Mouse (Mus musculus) lung, postnatal 0 days (tissue): ENCODE measurements at regions not wholly inside any gene's neighbourhood (a gene's known extent, or its start where the extent isn't known, plus 50 kb on each side); places are given as distances from the start of the nearest gene placed in this dataset.

Experiments
- ATAC-seq: fragments of 200-750 bp; cut with Nextera tagmentation; 2 replicates; pipeline ENCODE4 v1.8.0; 2017; ENCODE audit warnings: moderate library complexity
- DNase-seq: peaks from one replicate; pipeline ENCODE4 v3.0.0-alpha.2; 2016; ENCODE audit warnings: low spot score
- H3K27ac ChIP-seq: fragments of 300-500 bp; sonication (generic); 2 replicates; pipeline ENCODE4 v1.5.1; 2014; ENCODE audit warnings: antibody characterized with exemption, mild to moderate bottlenecking, low read length, mixed read lengths
- H3K27me3 ChIP-seq: fragments of 300-500 bp; sonication (generic); replicated peaks from 2 replicates; pipeline ENCODE4 v1.6.1; 2014; ENCODE audit warnings: low read length, mixed read lengths; ENCODE audit not compliant: insufficient read depth
- H3K36me3 ChIP-seq: fragments of 300-500 bp; sonication (generic); 2 replicates; pipeline ENCODE4 v1.6.1; 2014; ENCODE audit warnings: low read length, mixed read lengths; ENCODE audit not compliant: insufficient read depth
- H3K4me1 ChIP-seq: fragments of 300-500 bp; sonication (generic); 2 replicates; pipeline ENCODE4 v1.6.1; 2014; ENCODE audit warnings: antibody characterized with exemption, low read depth, low read length, mixed read lengths; ENCODE audit not compliant: insufficient read depth
- H3K4me2 ChIP-seq: fragments of 300-500 bp; sonication (generic); replicated peaks from 2 replicates; pipeline ENCODE4 v1.6.1; 2014; ENCODE audit warnings: low read depth, mild to moderate bottlenecking, low read length, moderate library complexity, mixed read lengths
- H3K4me3 ChIP-seq: fragments of 300-500 bp; sonication (generic); 2 replicates; pipeline ENCODE4 v1.5.1; 2014; ENCODE audit warnings: low read depth, low read length
- H3K9ac ChIP-seq: fragments of 300-500 bp; sonication (generic); replicated peaks from 2 replicates; pipeline ENCODE4 v1.6.1; 2014; ENCODE audit warnings: low read depth, mild to moderate bottlenecking
- H3K9me3 ChIP-seq: fragments of 300-500 bp; sonication (generic); 2 replicates; pipeline ENCODE4 v1.6.1; 2016; ENCODE audit warnings: low read length, mixed read lengths
- CTCF ChIP-seq: IDR thresholded peaks from 2 replicates; pipeline ENCODE4 v1.5.1; 2016; ENCODE audit warnings: antibody characterized with exemption, mild to moderate bottlenecking
- EP300 ChIP-seq: IDR thresholded peaks from 2 replicates; pipeline ENCODE4 v1.6.1; 2016; ENCODE audit warnings: antibody characterized with exemption, mild to moderate bottlenecking, control low read depth
- WGBS: fragments of 180-500 bp; shearing (Covaris S2); extraction: QIAGEN DNeasy Blood & Tissue Kit; methylation state at CpG from one replicate; pipeline ENCODE4 v1.1.7; 2014; 5-methylcytosine and 5-hydroxymethylcytosine counted together

DNA sequence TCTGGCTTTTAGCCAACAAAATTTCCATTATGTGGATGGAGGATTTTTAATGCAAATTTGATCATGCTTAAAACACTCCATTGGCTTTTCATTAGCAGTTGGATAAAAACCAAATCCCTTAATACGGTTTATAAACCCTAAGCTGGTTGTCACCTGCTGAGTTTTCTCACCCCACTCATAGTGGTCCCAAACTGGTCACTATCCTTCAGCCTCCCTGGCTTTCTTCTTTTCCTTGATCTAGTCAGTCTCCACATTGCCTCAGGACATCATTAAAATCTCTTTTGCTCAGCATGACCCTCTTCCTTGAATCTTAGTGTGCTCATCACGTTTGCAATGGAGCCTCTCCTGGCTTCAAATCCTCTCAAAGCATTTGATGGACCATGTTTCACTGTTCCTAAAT lies 340.9 kb upstream of the Cntn3 start:
- Histone ChIP-seq H3K9ac (no peak overlapping the region), H3K36me3 (no peaks in the 10 kb centered on the region), H3K4me2 (no peak overlapping the region), H3K27me3 (no peaks in the 10 kb centered on the region), H3K4me1 (no peaks in the 10 kb centered on the region), H3K9me3 (no peaks in the 10 kb centered on the region), H3K27ac (no peak overlapping the region), H3K4me3 (no peak overlapping the region)
- no peak for ATAC-seq
- 42% methylated on average over 2 of the region's 2 CpGs for WGBS
- TF ChIP-seq CTCF (no peak), EP300 (no peak)
- DNase-seq, result no peak

DNA sequence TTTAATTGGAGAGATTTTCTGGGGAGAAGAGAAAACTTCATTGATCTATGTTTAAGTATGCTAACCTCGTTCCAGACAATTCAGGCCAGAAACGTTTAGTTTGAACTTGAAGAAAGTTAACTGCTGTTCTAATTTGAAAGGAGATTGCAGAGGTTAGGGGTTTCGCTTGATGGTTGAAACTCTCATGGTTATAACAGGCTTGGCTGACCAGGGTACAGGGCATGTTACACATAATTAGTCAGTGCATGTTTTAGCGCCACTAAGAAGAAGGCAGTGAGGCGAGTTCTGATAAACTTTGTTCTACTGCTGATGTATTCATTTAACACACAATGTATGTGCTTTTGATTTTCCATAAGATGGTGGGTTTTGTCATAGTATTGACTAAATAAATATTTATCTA lies 331.1 kb upstream of the Cntn3 start:
- no peaks in the 10 kb centered on the region for H3K9me3 ChIP-seq
- no peak for ATAC-seq
- no peaks in the 10 kb centered on the region for H3K27me3 ChIP-seq
- H3K27ac ChIP-seq, result no peak overlapping the region
- no peak overlapping the region for H3K4me2 ChIP-seq
- no peaks in the 10 kb centered on the region for H3K36me3 ChIP-seq
- no peaks in the 10 kb centered on the region for H3K4me1 ChIP-seq
- 60% methylated on average over 5 of the region's 5 CpGs for WGBS
- H3K9ac ChIP-seq, result no peak overlapping the region
- no peak for TF ChIP-seq EP300
- TF ChIP-seq CTCF, result no peak
- DNase-seq, result no peak
- no peak overlapping the region for H3K4me3 ChIP-seq

DNA sequence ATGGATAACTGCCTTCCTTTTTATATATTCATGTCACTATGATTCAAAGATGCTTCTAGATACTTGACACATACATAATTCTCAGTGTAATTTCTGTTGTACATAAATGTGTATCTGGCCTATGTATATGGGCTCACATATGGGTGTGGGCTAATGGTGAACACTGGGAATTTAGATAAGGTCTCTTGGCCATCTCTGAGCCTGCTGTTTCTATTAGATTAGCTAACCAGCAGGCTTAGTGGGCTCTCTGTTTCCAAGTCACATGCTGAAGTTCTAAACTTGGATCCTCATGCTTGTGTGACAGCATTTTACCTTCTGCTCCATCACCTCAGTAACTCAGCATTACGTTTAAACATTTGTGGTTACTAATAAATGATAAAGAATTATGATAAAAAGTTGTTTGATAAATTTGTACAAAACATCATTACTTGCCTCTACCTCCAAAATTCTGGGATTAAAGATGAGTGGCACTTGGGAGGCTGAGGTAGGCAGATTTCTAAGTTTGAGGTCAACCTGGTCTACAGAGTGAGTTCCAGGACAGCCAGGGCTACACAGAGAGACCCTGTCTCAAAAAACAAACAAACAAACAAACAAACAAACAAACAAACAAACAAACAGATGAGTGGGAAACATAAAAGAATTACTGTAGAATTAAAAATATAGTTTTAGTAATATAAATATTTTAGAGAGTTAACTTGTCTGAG lies 327.7 kb upstream of the Cntn3 start:
- Histone ChIP-seq H3K27ac (no peak overlapping the region), H3K36me3 (no peaks in the 10 kb centered on the region), H3K4me1 (no peaks in the 10 kb centered on the region), H3K9me3 (no peaks in the 10 kb centered on the region), H3K27me3 (no peaks in the 10 kb centered on the region), H3K4me2 (no peak overlapping the region), H3K9ac (no peak overlapping the region), H3K4me3 (no peak overlapping the region)
- TF ChIP-seq EP300 (no peak), CTCF (no peak)
- 26% methylated on average over 1 of the region's 1 CpGs for WGBS
- DNase-seq (no peak), ATAC-seq (no peak)

DNA sequence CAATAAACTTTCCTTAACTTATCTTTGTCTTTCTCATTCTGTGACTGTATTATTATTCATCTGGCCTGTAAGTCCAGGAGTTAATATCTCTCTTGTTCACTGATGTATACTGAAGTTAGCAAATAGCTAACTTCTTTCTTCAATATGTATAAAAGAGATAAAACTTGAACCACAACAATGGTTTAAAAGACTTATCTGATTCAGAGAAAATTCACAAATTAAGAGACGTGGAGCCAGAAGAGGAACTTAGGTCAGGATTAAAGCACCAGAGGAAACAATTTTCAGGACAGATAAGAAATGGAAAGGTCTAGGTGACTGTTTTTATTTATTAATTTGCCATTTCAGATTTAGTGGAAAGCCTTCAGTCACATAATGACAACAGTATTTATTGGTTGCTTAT lies 295.5 kb upstream of the Cntn3 start:
- no peaks in the 10 kb centered on the region for H3K4me1 ChIP-seq
- no peak overlapping the region for H3K9ac ChIP-seq
- 41% methylated on average over 1 of the region's 1 CpGs for WGBS
- H3K36me3 ChIP-seq, result no peaks in the 10 kb centered on the region
- no peaks in the 10 kb centered on the region for H3K27me3 ChIP-seq
- H3K4me2 ChIP-seq, result no peak overlapping the region
- no peak for ATAC-seq
- no peak overlapping the region for H3K4me3 ChIP-seq
- H3K9me3 ChIP-seq, result no peaks in the 10 kb centered on the region
- no peak for DNase-seq
- no peak overlapping the region for H3K27ac ChIP-seq
- TF ChIP-seq CTCF, result no peak
- no peak for TF ChIP-seq EP300

DNA sequence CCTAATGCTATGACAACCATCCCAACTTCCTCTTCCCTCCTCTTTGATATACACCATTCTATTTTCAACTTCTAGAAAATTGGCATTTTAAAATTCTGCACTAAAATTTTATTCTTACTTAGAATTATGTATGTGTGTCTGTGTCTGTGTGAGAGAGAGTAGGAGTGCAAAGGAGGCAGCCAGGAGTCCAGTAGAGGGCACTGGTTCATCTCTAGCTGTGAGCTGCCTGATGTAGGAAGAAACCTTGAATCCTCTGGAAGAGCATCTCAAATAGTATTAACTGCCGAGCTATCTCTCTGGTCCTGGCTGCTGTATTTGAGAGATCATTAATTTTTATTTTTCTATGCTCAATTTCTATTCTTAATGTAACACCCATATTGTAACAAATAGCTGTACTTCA lies 271.6 kb upstream of the Cntn3 start:
- TF ChIP-seq EP300, result no peak
- 0 out of 2 replicates have a peak, but pooled peaks have one; percentile 29 for TF ChIP-seq CTCF
- WGBS, result 45% methylated on average over 1 of the region's 1 CpGs
- Histone ChIP-seq H3K4me3 (no peak overlapping the region), H3K9me3 (no peaks in the 10 kb centered on the region), H3K4me1 (no peaks in the 10 kb centered on the region), H3K4me2 (no peak overlapping the region), H3K27me3 (no peaks in the 10 kb centered on the region), H3K9ac (no peak overlapping the region), H3K36me3 (no peaks in the 10 kb centered on the region), H3K27ac (no peak overlapping the region)
- no peak for DNase-seq
- ATAC-seq, result no peak

DNA sequence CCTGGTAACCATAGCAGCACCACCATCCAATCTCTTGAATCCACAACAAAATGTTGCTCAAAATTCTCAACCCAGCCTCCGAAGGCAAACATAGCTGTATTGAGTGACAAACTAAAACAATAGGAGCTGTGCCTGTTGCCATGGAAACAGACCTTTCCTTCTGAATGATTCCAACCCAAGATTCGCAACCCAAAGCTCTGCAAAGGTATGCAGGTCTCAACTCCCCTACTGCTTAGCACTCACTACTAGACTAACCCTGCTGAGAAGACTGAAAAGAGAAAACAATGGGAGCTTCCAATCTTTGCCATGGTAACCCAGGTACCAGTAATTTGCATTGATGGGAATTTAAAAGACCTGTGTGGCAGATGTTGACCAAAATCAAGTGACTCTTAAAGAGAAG lies 260.2 kb upstream of the Cntn3 start:
- TF ChIP-seq EP300, result no peak
- no peak for TF ChIP-seq CTCF
- ATAC-seq (no peak), DNase-seq (no peak)
- Histone ChIP-seq H3K27ac (no peak overlapping the region), H3K4me3 (no peak overlapping the region), H3K4me2 (no peak overlapping the region), H3K27me3 (no peaks in the 10 kb centered on the region), H3K4me1 (no peaks in the 10 kb centered on the region), H3K9me3 (no peaks in the 10 kb centered on the region), H3K36me3 (no peaks in the 10 kb centered on the region), H3K9ac (no peak overlapping the region)
- WGBS, result 38% methylated on average over 2 of the region's 2 CpGs
